Mouse (Mus musculus): ENCODE data around the gene Bcl7c. TPM values are rescaled to one million over a fixed set of nuclear protein-coding genes. Genes with fewer than 3 reads are reported as not detected.

Bcl7c gene
- 50.5 and 54.5 TPM in 2 replicates for polyA plus RNA-seq (2015; fragmentation: Nextera tagmentation; extraction: Ambion mirVana)

GRCm38 (mm10) chr7:127708207-127709078, at the start of gene Bcl7c:
TSS of gene Bcl7c (minus strand) at chr7:127708933.
- Histone ChIP-seq H3K9me3 (ENCODE audit: low read length) (no peaks in the 10 kb centered on the region), H3K4me2 (replicated peaks; ENCODE audit: low read depth, low read length) (peak within 1 kb of the TSS; percentile 70), H3K27me3 (ENCODE audit: insufficient read depth, low read length) (no peaks in the 10 kb centered on the region), H3K4me3 (ENCODE audit: low read length) (peak within 1 kb of the TSS; percentile 74), H3K9ac (replicated peaks; ENCODE audit: low read length) (peak within 1 kb of the TSS; percentile 91), H3K27ac (ENCODE audit: low read length) (peak within 1 kb of the TSS; percentile 99), H3K36me3 (ENCODE audit: insufficient read depth, low read length) (peaks cover 20% of the 10 kb centered on the region), H3K4me1 (ENCODE audit: insufficient read depth, low read length) (peaks cover 54% of the 10 kb centered on the region)
- WGBS, result under 1% methylated on average over 68 of the region's 90 CpGs
- ATAC-seq (ENCODE audit: low FRiP score, low TSS enrichment), result peak; percentile 87

GRCm38 (mm10) chr7:127753741-127754140, 45.0 kb upstream of the Bcl7c start:
- WGBS, result 87% methylated on average over 7 of the region's 7 CpGs
- ATAC-seq (ENCODE audit: low FRiP score, low TSS enrichment), result no peak
- Histone ChIP-seq H3K9ac (replicated peaks; ENCODE audit: low read length) (no peak overlapping the region), H3K4me1 (ENCODE audit: insufficient read depth, low read length) (peaks cover 10% of the 10 kb centered on the region; the same call in 1 of the 2 replicates), H3K4me3 (ENCODE audit: low read length) (no peak overlapping the region), H3K27ac (ENCODE audit: low read length) (no peak overlapping the region), H3K27me3 (ENCODE audit: insufficient read depth, low read length) (no peaks in the 10 kb centered on the region), H3K4me2 (replicated peaks; ENCODE audit: low read depth, low read length) (no peak overlapping the region), H3K36me3 (ENCODE audit: insufficient read depth, low read length) (peaks cover 83% of the 10 kb centered on the region), H3K9me3 (ENCODE audit: low read length) (no peaks in the 10 kb centered on the region)

DNA sequence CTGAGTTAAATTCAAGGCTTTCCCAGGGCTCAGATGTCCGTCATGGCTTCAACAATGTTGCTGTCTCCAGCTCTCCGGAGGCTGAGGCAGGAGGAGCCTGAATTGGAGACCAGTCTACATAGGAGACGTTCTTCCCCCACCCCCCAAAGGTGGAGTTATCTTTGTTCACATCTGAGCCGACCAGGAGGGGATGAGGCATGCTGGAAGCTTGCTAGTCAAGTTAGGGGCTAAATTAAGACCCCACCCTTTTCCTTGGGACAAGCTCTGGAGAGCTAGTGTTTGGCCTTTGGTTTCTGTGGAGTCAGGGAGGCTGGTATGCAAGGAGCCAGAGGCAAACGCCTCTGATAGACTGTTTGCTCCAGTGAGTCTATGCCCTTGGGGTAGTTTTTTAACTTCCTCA, 44.4 kb upstream of the Bcl7c start:
- H3K27ac ChIP-seq (ENCODE audit: low read length), result no peak overlapping the region
- H3K9me3 ChIP-seq (ENCODE audit: low read length), result no peaks in the 10 kb centered on the region
- peaks cover 84% of the 10 kb centered on the region for H3K36me3 ChIP-seq (ENCODE audit: insufficient read depth, low read length)
- H3K9ac ChIP-seq (replicated peaks; ENCODE audit: low read length), result no peak overlapping the region
- no peak for ATAC-seq (ENCODE audit: low FRiP score, low TSS enrichment)
- WGBS, result 59% methylated on average over 5 of the region's 5 CpGs
- H3K4me2 ChIP-seq (replicated peaks; ENCODE audit: low read depth, low read length), result no peak overlapping the region
- peaks cover 10% of the 10 kb centered on the region; the same call in 1 of the 2 replicates for H3K4me1 ChIP-seq (ENCODE audit: insufficient read depth, low read length)
- no peaks in the 10 kb centered on the region for H3K27me3 ChIP-seq (ENCODE audit: insufficient read depth, low read length)
- H3K4me3 ChIP-seq (ENCODE audit: low read length), result no peak overlapping the region

DNA sequence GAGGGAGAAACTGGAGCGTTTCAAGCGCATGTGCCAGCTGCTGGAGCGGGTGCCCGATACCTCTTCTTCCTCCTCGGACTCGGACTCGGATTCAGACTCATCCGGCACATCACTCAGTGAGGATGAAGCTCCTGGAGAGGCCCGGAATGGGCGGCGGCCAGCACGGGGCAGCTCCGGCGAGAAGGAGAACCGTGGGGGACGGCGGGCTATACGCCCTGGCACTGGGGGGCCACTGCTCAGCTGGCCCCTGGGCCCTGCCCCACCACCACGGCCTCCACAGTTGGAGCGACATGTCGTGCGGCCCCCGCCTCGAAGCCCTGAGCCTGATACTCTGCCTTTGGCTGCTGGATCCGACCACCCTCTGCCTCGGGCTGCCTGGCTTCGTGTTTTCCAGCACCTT, 43.3 kb upstream of the Bcl7c start:
- H3K27ac ChIP-seq (ENCODE audit: low read length), result no peak overlapping the region
- H3K9me3 ChIP-seq (ENCODE audit: low read length), result no peaks in the 10 kb centered on the region
- no peak overlapping the region for H3K9ac ChIP-seq (replicated peaks; ENCODE audit: low read length)
- H3K4me2 ChIP-seq (replicated peaks; ENCODE audit: low read depth, low read length), result no peak overlapping the region
- no peak overlapping the region for H3K4me3 ChIP-seq (ENCODE audit: low read length)
- H3K27me3 ChIP-seq (ENCODE audit: insufficient read depth, low read length), result no peaks in the 10 kb centered on the region
- H3K4me1 ChIP-seq (ENCODE audit: insufficient read depth, low read length), result peaks cover 18% of the 10 kb centered on the region
- no peak for ATAC-seq (ENCODE audit: low FRiP score, low TSS enrichment)
- H3K36me3 ChIP-seq (ENCODE audit: insufficient read depth, low read length), result peaks cover 77% of the 10 kb centered on the region
- WGBS, result 90% methylated on average over 27 of the region's 27 CpGs

GRCm38 (mm10) chr7:127751619-127752018, 42.9 kb upstream of the Bcl7c start:
- no peaks in the 10 kb centered on the region for H3K9me3 ChIP-seq (ENCODE audit: low read length)
- H3K36me3 ChIP-seq (ENCODE audit: insufficient read depth, low read length), result peaks cover 73% of the 10 kb centered on the region
- no peaks in the 10 kb centered on the region for H3K27me3 ChIP-seq (ENCODE audit: insufficient read depth, low read length)
- no peak for ATAC-seq (ENCODE audit: low FRiP score, low TSS enrichment)
- no peak overlapping the region for H3K27ac ChIP-seq (ENCODE audit: low read length)
- H3K4me2 ChIP-seq (replicated peaks; ENCODE audit: low read depth, low read length), result no peak overlapping the region
- 93% methylated on average over 5 of the region's 5 CpGs for WGBS
- peaks cover 17% of the 10 kb centered on the region for H3K4me1 ChIP-seq (ENCODE audit: insufficient read depth, low read length)
- no peak overlapping the region for H3K4me3 ChIP-seq (ENCODE audit: low read length)
- no peak overlapping the region for H3K9ac ChIP-seq (replicated peaks; ENCODE audit: low read length)

GRCm38 (mm10) chr7:127750131-127751127, 41.7 kb upstream of the Bcl7c start:
- Histone ChIP-seq H3K4me2 (replicated peaks; ENCODE audit: low read depth, low read length) (no peak overlapping the region), H3K36me3 (ENCODE audit: insufficient read depth, low read length) (peaks cover 66% of the 10 kb centered on the region), H3K27me3 (ENCODE audit: insufficient read depth, low read length) (no peaks in the 10 kb centered on the region), H3K9me3 (ENCODE audit: low read length) (no peaks in the 10 kb centered on the region), H3K27ac (ENCODE audit: low read length) (no peak overlapping the region), H3K4me1 (ENCODE audit: insufficient read depth, low read length) (peaks cover 14% of the 10 kb centered on the region), H3K4me3 (ENCODE audit: low read length) (no peak overlapping the region), H3K9ac (replicated peaks; ENCODE audit: low read length) (no peak overlapping the region)
- 89% methylated on average over 19 of the region's 19 CpGs for WGBS
- no peak for ATAC-seq (ENCODE audit: low FRiP score, low TSS enrichment)

GRCm38 (mm10) chr7:127748235-127748560, 39.5 kb upstream of the Bcl7c start:
- 0 out of 2 replicates have a peak overlapping the region, but pooled peaks have one; percentile 84 for H3K4me3 ChIP-seq (ENCODE audit: low read length)
- peaks cover 52% of the 10 kb centered on the region for H3K36me3 ChIP-seq (ENCODE audit: insufficient read depth, low read length)
- no peak overlapping the region for H3K27ac ChIP-seq (ENCODE audit: low read length)
- H3K4me2 ChIP-seq (replicated peaks; ENCODE audit: low read depth, low read length), result 0 out of 2 replicates have a peak overlapping the region, but pooled peaks have one; percentile 76
- WGBS, result 87% methylated on average over 27 of the region's 28 CpGs
- ATAC-seq (ENCODE audit: low FRiP score, low TSS enrichment), result no peak
- H3K9ac ChIP-seq (replicated peaks; ENCODE audit: low read length), result no peak overlapping the region
- no peaks in the 10 kb centered on the region for H3K27me3 ChIP-seq (ENCODE audit: insufficient read depth, low read length)
- H3K9me3 ChIP-seq (ENCODE audit: low read length), result no peaks in the 10 kb centered on the region
- H3K4me1 ChIP-seq (ENCODE audit: insufficient read depth, low read length), result peaks cover 19% of the 10 kb centered on the region

- 24% methylated on average over 6 of the region's 6 CpGs for WGBS
- no peaks in the 10 kb centered on the region for H3K27me3 ChIP-seq (ENCODE audit: insufficient read depth, low read length)
- peak overlapping the region; percentile 93 for H3K27ac ChIP-seq (ENCODE audit: low read length)
- H3K4me3 ChIP-seq (ENCODE audit: low read length), result peak overlapping the region; percentile 84
- no peak for ATAC-seq (ENCODE audit: low FRiP score, low TSS enrichment)
- H3K4me1 ChIP-seq (ENCODE audit: insufficient read depth, low read length), result peaks cover 14% of the 10 kb centered on the region
- H3K9me3 ChIP-seq (ENCODE audit: low read length), result no peaks in the 10 kb centered on the region
- H3K9ac ChIP-seq (replicated peaks; ENCODE audit: low read length), result peak overlapping the region; percentile 87
- H3K4me2 ChIP-seq (replicated peaks; ENCODE audit: low read depth, low read length), result peak overlapping the region; percentile 76
- peaks cover 47% of the 10 kb centered on the region for H3K36me3 ChIP-seq (ENCODE audit: insufficient read depth, low read length)
Observed at GRCm38 (mm10) chr7:127747559-127748234, 39.0 kb upstream of the Bcl7c start.
